ENCODE assay signal across 13 mouse cellular contexts in the genomic region with DNA sequence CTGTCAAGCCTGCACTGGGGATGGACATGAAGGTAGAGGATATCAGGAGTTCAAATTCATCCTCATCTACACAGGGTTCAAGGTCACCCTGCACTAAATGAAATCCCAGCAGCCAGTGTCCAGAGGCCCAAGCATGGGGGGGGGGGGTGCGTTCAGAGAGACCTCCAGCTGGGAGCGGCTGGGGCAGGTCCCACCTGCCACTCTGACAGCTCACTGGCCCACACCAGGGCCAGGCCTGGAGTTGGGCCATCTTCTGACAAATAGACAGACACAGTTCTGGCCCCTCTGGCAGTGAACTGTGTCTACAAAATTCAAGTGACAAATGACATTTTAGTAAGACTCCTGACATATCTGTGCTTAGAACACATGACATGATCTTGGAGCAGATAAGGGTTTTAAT.
A peak's percentile ranks its signal among the peaks of the same experiment; 100 is the strongest.
DNase-seq lines count a peak whose midpoint lies in the region; ATAC-seq and TF ChIP-seq lines count a peak whose summit lies in the region.
"Had no signal": no experiment of that assay in that cellular context is flagged by ENCODE, and none has a peak within 500 bp of the region (broad histone marks: within the 10 kb centered on the region; RNA-seq: fewer than 3 reads in every experiment).

No protein-coding gene starts in this region.

- no peak for ATAC-seq in heart, embryonic 15.5 days (replicated peaks; ENCODE audit: insufficient number of reproducible peaks, insufficient read depth, low FRiP score, low read depth)
- ATAC-seq in lung, embryonic 16.5 days (ENCODE audit: low read depth), result peak; percentile 64
- ATAC-seq in forebrain, embryonic 15.5 days (replicated peaks), result no peak

- TF ChIP-seq CTCF in lung, adult 2 months (IDR thresholded peaks at IDR 0.05; ENCODE audit: insufficient read depth, low read length), result no peak

- no peak overlapping the region for H3K4me2 ChIP-seq in heart, embryonic 15.5 days
- no peak overlapping the region for H3K4me2 ChIP-seq in lung, embryonic 16.5 days (ENCODE audit: low read depth, low read length)
- H3K4me2 ChIP-seq in forebrain, embryonic 15.5 days (replicated peaks), result no peak overlapping the region
- H3K4me2 ChIP-seq: embryonic facial prominence, embryonic 13.5 days had no signal

- no peaks in the 10 kb centered on the region for H3K36me3 ChIP-seq in heart, embryonic 15.5 days
- H3K36me3 ChIP-seq in lung, embryonic 16.5 days (ENCODE audit: control insufficient read depth, insufficient read depth, low read length), result no peaks in the 10 kb centered on the region; the same call in 1 of the 2 replicates
- H3K36me3 ChIP-seq in forebrain, embryonic 15.5 days, result no peaks in the 10 kb centered on the region
- no peaks in the 10 kb centered on the region for H3K36me3 ChIP-seq in limb, embryonic 10.5 days
- H3K36me3 ChIP-seq: embryonic facial prominence, embryonic 13.5 days had no signal

- H3K27me3 ChIP-seq in heart, embryonic 15.5 days, result no peaks in the 10 kb centered on the region
- no peaks in the 10 kb centered on the region for H3K27me3 ChIP-seq in lung, embryonic 16.5 days (ENCODE audit: control insufficient read depth, insufficient read depth, low read depth, low read length)
- H3K27me3 ChIP-seq in forebrain, embryonic 15.5 days, result no peaks in the 10 kb centered on the region
- H3K27me3 ChIP-seq in limb, embryonic 10.5 days (ENCODE audit: low read depth, poor library complexity, severe bottlenecking), result peaks cover 6% of the 10 kb centered on the region
- H3K27me3 ChIP-seq: embryonic facial prominence, embryonic 13.5 days had no signal

- H3K27ac ChIP-seq in heart, embryonic 15.5 days, result peak overlapping the region; percentile 25; the same call in 1 of the 2 replicates
- H3K27ac ChIP-seq in lung, embryonic 16.5 days (ENCODE audit: low read length), result peak overlapping the region; percentile 77
- H3K27ac ChIP-seq in forebrain, embryonic 15.5 days (replicated peaks), result peak overlapping the region; percentile 51
- peak overlapping the region; percentile 44; the same call in 1 of the 2 replicates for H3K27ac ChIP-seq in limb, embryonic 10.5 days
- H3K27ac ChIP-seq: embryonic facial prominence, embryonic 13.5 days; kidney, postnatal 0 days had no signal

- H3K9me3 ChIP-seq in heart, embryonic 15.5 days (replicated peaks), result no peaks in the 10 kb centered on the region
- H3K9me3 ChIP-seq in lung, embryonic 16.5 days (ENCODE audit: control insufficient read depth, low read length), result peaks cover 5% of the 10 kb centered on the region; the same call in 1 of the 2 replicates
- H3K9me3 ChIP-seq in forebrain, embryonic 15.5 days, result no peaks in the 10 kb centered on the region
- peaks cover 4% of the 10 kb centered on the region for H3K9me3 ChIP-seq in limb, embryonic 10.5 days (replicated peaks)

- peaks cover 51% of the 10 kb centered on the region for H3K4me1 ChIP-seq in heart, embryonic 15.5 days (replicated peaks)
- peaks cover 40% of the 10 kb centered on the region for H3K4me1 ChIP-seq in lung, embryonic 16.5 days (replicated peaks; ENCODE audit: control insufficient read depth, insufficient read depth, low read length)
- peaks cover 22% of the 10 kb centered on the region for H3K4me1 ChIP-seq in lung, adult 2 months (ENCODE audit: control insufficient read depth, insufficient read depth, low read length)
- peaks cover 44% of the 10 kb centered on the region for H3K4me1 ChIP-seq in forebrain, embryonic 15.5 days
- peaks cover 48% of the 10 kb centered on the region for H3K4me1 ChIP-seq in limb, embryonic 10.5 days

- no peak overlapping the region for H3K9ac ChIP-seq in heart, embryonic 15.5 days
- H3K9ac ChIP-seq in lung, embryonic 16.5 days (ENCODE audit: low read length), result no peak overlapping the region
- H3K9ac ChIP-seq in forebrain, embryonic 15.5 days (replicated peaks), result no peak overlapping the region
- H3K9ac ChIP-seq: embryonic facial prominence, embryonic 13.5 days had no signal

- TF ChIP-seq POLR2A in lung, adult 2 months (IDR thresholded peaks at IDR 0.05; ENCODE audit: borderline replicate concordance, extremely low read depth, low read depth, low read length), result no peak

- H3K4me3 ChIP-seq in heart, embryonic 15.5 days, result no peak overlapping the region
- no peak overlapping the region for H3K4me3 ChIP-seq in lung, embryonic 16.5 days (ENCODE audit: low read length)
- no peak overlapping the region for H3K4me3 ChIP-seq in lung, adult 2 months (replicated peaks; ENCODE audit: extremely low read depth, low read depth, low read length)
- no peak overlapping the region for H3K4me3 ChIP-seq in forebrain, embryonic 15.5 days
- H3K4me3 ChIP-seq in limb, embryonic 10.5 days, result no peak overlapping the region
- H3K4me3 ChIP-seq: embryonic facial prominence, embryonic 13.5 days had no signal

- DNase-seq in heart, postnatal 25 days (ENCODE audit: low spot score), result no peak
- no peak for DNase-seq in lung, adult 2 months
- no peak for DNase-seq in limb, embryonic 10.5 days (ENCODE audit: low spot score)
- no peak for DNase-seq in embryo, embryonic 11 days
- DNase-seq in layer of hippocampus, adult 9-11 months, result no peak
- DNase-seq: cerebellum, adult 11 months; spleen, adult 18-20 months; thymus, postnatal 14 days had no signal

- WGBS in heart, embryonic 15.5 days, result 52% methylated on average over 2 of the region's 2 CpGs
- 13% methylated on average over 1 of the region's 2 CpGs for WGBS in lung, embryonic 16.5 days
- 69% methylated on average over 2 of the region's 2 CpGs for WGBS in lung, adult 2 months
- WGBS in forebrain, embryonic 15.5 days, result 66% methylated on average over 2 of the region's 2 CpGs
- WGBS in limb, embryonic 10.5 days, result 77% methylated on average over 2 of the region's 2 CpGs

- intact Hi-C loops in heart, postnatal 25 days (cut with DNase I), result no loop called here

Comparison
In these comparisons a context has a peak if more than half of its experiments do, and no peak if none do; other contexts are left out.
1. H3K27ac ChIP-seq: peak in every context shown above with its lines; median percentile 77 in lung, embryonic 16.5 days; 51 in forebrain, embryonic 15.5 days; 44 in limb, embryonic 10.5 days; 25 in heart, embryonic 15.5 days.